Mouse (Mus musculus) c-Kit-positive CD71-negative TER-119-negative erythroid progenitor cells, embryonic 14.5 days (primary cell): Measurements from ENCODE around the gene Supt16.

Experiments used
- DNase-seq: peaks from one replicate; pipeline ENCODE4 v3.0.0-alpha.2; 2013; ENCODE audit warnings: low read depth

The Supt16 gene

GRCm38 (mm10) chr14:52146540-52146939, 50.7 kb downstream of the Supt16 start:
- DNase-seq = no peak

GRCm38 (mm10) chr14:52144165-52144564, 53.1 kb downstream of the Supt16 start:
- DNase-seq = no peak

- DNase-seq = no peak
These were observed 55.6 kb downstream of the Supt16 start for GRCm38 (mm10) chr14:52141445-52142127.

DNA sequence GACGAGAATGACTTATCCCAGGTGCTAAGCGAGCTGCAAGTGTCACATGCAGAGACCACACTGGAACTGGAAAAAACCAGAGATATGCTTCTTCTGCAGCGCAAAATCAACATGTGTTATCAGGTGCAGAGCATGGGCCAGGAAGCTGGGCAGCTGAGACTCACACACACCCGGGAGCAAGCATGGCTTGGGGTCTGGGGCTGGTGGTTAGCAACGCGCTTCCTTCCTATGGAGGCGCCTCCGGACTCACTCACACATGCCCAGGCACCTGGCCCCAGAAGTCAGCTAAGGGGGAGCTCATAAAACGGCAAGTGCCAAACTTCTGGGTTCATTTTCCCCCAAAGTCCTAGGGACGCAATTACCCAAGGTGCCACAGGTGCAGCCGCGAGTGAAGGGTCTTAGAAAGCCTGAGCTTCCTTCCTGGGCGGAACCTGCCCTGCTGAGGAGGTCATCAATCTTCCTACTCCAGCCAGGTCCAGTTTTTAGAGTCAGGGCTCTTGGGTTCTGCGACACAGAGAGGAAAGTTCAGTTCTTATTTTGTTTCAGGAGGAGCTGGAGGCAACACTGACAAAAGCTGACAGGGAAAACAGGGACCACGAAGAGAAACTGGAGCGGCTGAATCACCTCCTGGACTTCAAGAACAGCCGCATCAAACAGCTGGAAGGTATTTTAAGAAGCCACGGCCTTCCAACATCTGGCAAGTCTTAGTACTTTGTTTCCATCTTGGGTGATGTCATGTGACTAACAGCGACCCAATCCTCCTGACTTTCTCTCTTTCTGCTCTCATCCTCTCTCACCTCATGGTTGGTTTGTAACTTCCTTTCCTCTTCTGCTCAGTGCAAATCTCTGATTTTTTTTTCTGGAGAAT, 56.4 kb downstream of the Supt16 start:
- no peak for DNase-seq

GRCm38 (mm10) chr14:52133584-52133983, 63.6 kb downstream of the Supt16 start:
- DNase-seq = no peak

DNA sequence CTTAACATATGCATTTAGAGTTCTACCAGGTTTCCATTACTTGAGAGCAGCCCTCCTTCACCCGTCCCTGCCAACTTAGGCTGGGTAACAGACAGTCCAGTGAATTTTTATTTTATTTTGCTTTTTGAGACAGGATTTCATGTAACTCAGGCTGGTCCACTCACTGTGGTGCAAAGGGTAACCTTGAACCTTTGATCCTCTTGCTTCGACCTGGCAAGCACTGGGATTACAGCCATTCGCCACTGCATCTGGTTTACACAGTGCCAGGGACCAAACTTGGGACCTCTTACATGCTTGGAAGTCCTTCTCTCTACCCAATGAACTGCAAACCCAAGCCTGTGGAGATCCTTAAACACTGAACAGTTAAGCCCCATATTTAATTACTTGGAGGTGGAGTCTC, 72.6 kb downstream of the Supt16 start:
- no peak for DNase-seq

- no peak for DNase-seq
These were observed 73.3 kb downstream of the Supt16 start for GRCm38 (mm10) chr14:52123918-52124317.

GRCm38 (mm10) chr14:52120169-52120568, 77.0 kb downstream of the Supt16 start:
- DNase-seq = no peak

DNA sequence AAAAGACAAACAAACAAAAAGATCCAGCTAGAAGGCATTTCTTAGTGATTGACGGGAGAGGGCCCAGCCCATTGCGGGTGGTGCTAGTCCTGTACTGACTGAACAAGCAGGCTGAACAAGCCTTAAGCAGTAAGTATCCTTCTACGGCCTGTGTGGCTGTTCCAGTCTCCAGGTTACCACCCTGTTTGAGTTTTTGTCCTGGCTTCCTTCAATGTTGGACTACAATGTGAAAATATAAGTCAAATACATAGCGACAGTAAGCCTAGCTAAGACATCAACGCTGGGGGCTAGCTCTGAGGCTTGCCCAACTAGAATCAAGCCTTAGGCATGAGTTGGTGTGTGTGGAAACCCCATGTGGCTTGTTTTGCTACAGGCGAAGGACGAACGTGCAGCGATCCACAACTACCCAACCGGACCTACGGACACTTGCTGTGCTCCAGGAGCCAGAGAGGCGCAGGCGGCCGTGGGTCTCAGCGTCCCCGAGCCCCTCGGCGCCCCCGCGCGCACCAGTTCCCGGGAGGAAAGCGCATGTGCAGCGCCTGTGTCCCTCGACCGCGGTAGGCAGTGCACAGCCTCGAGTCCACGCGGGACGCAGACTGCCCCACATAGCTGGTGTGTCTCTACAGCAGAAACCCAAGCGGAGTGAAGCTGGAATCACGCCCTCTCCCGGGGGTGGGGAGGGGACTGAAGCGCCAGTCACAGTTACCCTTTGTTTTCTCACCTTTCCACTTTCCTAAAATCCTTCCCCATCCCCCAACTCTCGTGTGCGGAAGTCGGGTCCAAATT, 78.2 kb downstream of the Supt16 start:
- no peak for DNase-seq

DNA sequence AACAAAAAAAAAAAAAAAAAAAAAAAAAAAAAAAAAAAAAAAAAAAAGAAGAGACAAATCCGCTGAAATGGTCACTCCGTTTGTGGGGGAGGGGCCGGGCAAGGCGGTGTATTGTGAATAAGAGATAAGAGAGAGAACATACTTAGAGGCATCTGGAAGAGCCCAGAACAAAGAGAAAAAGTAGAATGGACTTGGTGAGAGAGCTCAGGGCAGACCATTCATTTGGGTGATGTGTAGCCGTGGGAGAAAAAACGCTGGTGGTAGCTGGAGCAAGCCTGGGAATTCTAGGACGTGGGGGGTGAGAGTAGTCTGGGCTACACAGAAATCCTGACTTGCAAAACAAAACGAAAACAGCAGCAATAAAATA, 78.8 kb downstream of the Supt16 start:
- no peak for DNase-seq

DNA sequence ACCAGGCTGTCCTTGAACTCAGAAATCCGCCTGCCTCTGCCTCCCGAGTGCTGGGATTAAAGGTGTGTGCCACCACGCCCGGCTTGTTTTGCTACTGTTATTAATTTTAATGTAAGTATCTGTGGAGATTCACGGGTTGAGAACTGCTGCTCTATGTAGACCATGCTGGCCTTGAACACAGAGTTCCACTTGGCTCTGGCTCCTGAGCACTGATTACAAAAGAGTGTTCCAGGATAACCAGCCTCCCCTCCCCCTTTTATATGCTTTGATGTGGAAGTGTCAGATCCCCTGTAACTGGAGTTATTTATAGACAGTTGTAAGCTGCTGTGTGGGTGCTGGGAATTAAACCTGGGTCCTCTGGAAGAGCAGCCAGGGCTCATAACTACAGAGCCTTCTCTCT, 80.0 kb downstream of the Supt16 start:
- no peak for DNase-seq

GRCm38 (mm10) chr14:52114101-52114500, 83.1 kb downstream of the Supt16 start:
- DNase-seq = no peak
